Mouse (Mus musculus) forebrain, embryonic 13.5 days (tissue): ENCODE measurements at regions not wholly inside any gene's neighbourhood (a gene's known extent, or its start where the extent isn't known, plus 50 kb on each side); places are given as distances from the start of the nearest gene placed in this dataset.

Experiments
- ATAC-seq: fragments of 200-750 bp; cut with Nextera tagmentation; 2 replicates; pipeline ENCODE4 v1.8.0; 2017
- H3K27ac ChIP-seq: fragments of 300-500 bp; sonication (generic); 2 replicates; pipeline ENCODE4 v1.5.1; 2015; ENCODE audit warnings: inconsistent platforms, mild to moderate bottlenecking, moderate library complexity
- H3K27me3 ChIP-seq: fragments of 300-500 bp; sonication (generic); 2 replicates; pipeline ENCODE4 v1.6.1; 2015; ENCODE audit warnings: mild to moderate bottlenecking, inconsistent platforms
- H3K36me3 ChIP-seq: fragments of 300-500 bp; sonication (generic); 2 replicates; pipeline ENCODE4 v1.6.1; 2015; ENCODE audit warnings: mild to moderate bottlenecking, inconsistent platforms; ENCODE audit not compliant: poor library complexity, severe bottlenecking
- H3K4me1 ChIP-seq: fragments of 300-500 bp; sonication (generic); 2 replicates; pipeline ENCODE4 v1.6.1; 2015; ENCODE audit warnings: inconsistent platforms
- H3K4me2 ChIP-seq: fragments of 300-500 bp; sonication (generic); 2 replicates; pipeline ENCODE4 v1.6.1; 2015; ENCODE audit warnings: inconsistent platforms, mild to moderate bottlenecking, moderate library complexity
- H3K4me3 ChIP-seq: fragments of 300-500 bp; sonication (generic); 2 replicates; pipeline ENCODE4 v1.5.1; 2015; ENCODE audit warnings: mild to moderate bottlenecking, inconsistent platforms
- H3K9ac ChIP-seq: fragments of 300-500 bp; sonication (generic); 2 replicates; pipeline ENCODE4 v1.6.1; 2015; ENCODE audit warnings: mild to moderate bottlenecking, inconsistent platforms
- H3K9me3 ChIP-seq: fragments of 300-500 bp; sonication (generic); replicated peaks from 2 replicates; pipeline ENCODE4 v1.6.1; 2016; ENCODE audit warnings: inconsistent platforms
- WGBS: fragments of 180-500 bp; shearing (Covaris S2); methylation state at CpG from one replicate; pipeline ENCODE4 v1.1.7; 2015; 5-methylcytosine and 5-hydroxymethylcytosine counted together

DNA sequence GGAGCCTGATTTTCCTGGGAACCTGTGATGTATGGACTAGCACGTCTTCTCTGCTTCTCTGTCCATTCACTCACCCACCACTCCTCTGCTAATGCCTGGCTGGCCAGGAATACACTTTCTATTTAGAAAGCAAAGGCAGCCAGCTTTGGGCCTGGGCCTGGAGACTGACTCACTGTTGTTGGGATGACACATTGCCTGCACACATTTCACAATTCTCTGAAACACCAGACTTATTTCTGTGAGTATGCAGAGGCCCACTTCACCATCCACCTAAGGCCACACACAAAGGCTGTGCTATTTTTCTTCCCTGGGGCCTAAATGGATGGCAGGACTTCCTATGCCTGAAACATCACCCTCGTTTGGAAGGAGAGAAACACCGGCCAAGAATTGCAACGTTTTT is 199.7 kb upstream of the Klf4 start:
- no peaks in the 10 kb centered on the region for H3K27me3 ChIP-seq
- peak overlapping the region; percentile 15; the same call in 1 of the 2 replicates for H3K27ac ChIP-seq
- H3K4me1 ChIP-seq: peaks cover 11% of the 10 kb centered on the region; the same call in 1 of the 2 replicates
- H3K9me3 ChIP-seq: no peaks in the 10 kb centered on the region
- ATAC-seq: peak; percentile 45; the same call in 1 of the 2 replicates
- H3K4me2 ChIP-seq: no peak overlapping the region
- no peaks in the 10 kb centered on the region for H3K36me3 ChIP-seq
- H3K9ac ChIP-seq: no peak overlapping the region
- WGBS: 47% methylated on average over 4 of the region's 4 CpGs
- H3K4me3 ChIP-seq: no peak overlapping the region

DNA sequence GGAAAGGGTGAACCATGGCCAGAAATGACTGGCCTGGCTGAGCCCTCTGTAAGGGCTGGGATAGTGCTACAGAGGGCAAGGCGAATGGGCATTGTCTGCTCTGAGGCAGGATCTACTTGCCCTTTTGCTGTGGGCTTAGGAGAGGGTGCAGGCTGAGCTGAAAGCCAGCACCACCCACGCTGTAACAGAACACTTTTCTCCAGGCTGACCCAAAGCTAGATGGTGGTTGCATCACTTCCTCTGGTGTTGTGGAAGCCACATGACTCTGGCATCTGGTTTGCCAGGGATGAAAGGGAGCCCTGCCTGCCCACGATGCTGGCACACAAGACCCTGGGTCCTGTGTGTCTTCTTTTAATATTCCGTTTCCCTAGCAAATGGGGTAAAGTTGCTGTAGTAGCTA is 198.0 kb upstream of the Klf4 start:
- Histone ChIP-seq H3K36me3 (no peaks in the 10 kb centered on the region), H3K27me3 (no peaks in the 10 kb centered on the region), H3K9me3 (no peaks in the 10 kb centered on the region), H3K27ac (no peak overlapping the region), H3K4me1 (peaks cover 11% of the 10 kb centered on the region; the same call in 1 of the 2 replicates), H3K4me3 (no peak overlapping the region), H3K4me2 (no peak overlapping the region), H3K9ac (no peak overlapping the region)
- 0 out of 2 replicates have a peak, but pooled peaks have one; percentile 21 for ATAC-seq
- WGBS: 83% methylated on average over 4 of the region's 4 CpGs

DNA sequence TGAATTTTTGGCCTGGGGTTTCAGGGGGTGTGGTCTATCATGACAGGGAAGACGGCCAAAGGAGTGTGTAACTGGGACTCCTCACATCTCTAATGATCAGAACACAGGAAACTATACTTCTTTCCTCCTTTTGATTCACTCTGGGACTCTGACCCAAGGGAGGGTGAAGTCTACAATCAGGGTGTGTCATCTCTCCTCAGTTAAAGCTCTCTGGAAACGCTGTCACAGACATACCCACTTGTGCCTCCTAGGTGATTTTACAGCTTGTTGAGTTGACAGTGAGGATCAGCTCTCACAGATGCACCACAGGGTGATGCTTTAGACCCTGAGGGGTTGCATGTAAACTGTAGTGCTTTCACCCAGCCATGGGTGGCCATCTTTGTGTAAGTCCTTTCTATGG is 194.9 kb upstream of the Klf4 start:
- Histone ChIP-seq H3K4me2 (no peak overlapping the region), H3K27ac (no peak overlapping the region), H3K36me3 (no peaks in the 10 kb centered on the region), H3K27me3 (no peaks in the 10 kb centered on the region), H3K9me3 (no peaks in the 10 kb centered on the region), H3K4me3 (no peak overlapping the region), H3K4me1 (peaks cover 14% of the 10 kb centered on the region; the same call in 1 of the 2 replicates), H3K9ac (no peak overlapping the region)
- WGBS: 79% methylated on average over 2 of the region's 2 CpGs
- ATAC-seq: no peak

DNA sequence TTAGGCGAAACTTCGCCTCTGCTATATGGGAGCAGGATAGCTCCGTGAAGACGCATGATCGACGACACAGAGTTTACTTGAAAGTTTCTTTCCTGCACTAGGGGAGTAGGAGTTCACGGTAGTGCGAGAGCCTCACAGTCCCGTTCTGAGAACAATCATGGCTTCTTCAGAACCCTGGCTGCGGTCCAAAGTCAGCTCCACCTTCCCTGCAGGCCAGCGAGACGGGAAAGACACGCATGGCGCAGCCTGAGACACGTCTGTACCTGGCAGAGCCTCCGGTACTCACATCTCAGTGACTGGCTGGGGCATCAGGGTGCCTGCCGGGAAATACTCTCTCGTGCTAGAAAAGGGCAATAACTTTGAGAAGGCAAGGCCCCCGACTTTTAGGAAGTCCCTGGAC is 193.8 kb upstream of the Klf4 start:
- Histone ChIP-seq H3K9ac (no peak overlapping the region), H3K4me1 (peaks cover 15% of the 10 kb centered on the region; the same call in 1 of the 2 replicates), H3K4me2 (no peak overlapping the region), H3K9me3 (no peaks in the 10 kb centered on the region), H3K4me3 (no peak overlapping the region), H3K36me3 (no peaks in the 10 kb centered on the region), H3K27ac (no peak overlapping the region), H3K27me3 (no peaks in the 10 kb centered on the region)
- ATAC-seq: no peak
- WGBS: 85% methylated on average over 19 of the region's 19 CpGs

DNA sequence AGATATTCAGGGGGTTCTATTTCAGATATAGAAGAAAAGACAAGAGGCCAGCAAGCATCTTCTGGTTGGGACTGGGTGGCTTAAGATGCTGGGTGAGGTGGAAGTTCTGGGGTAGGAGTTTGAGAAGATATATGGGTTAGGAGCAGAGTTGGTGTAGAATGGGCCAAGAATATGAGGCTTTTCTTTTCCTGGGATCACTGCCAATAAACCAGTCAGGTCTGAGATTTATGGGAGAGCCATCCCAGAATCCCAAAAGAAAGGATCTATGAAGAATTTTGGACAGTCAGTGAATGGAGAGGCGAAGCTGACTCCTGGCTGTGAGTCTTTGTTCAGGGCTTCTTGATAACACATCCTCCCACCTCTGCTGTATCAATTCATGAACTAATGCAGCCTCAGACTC is 192.0 kb upstream of the Klf4 start:
- H3K36me3 ChIP-seq: no peaks in the 10 kb centered on the region
- no peak for ATAC-seq
- no peaks in the 10 kb centered on the region for H3K27me3 ChIP-seq
- no peak overlapping the region for H3K9ac ChIP-seq
- H3K9me3 ChIP-seq: no peaks in the 10 kb centered on the region
- H3K4me3 ChIP-seq: no peak overlapping the region
- no peak overlapping the region for H3K27ac ChIP-seq
- H3K4me2 ChIP-seq: no peak overlapping the region
- 75% methylated on average over 1 of the region's 1 CpGs for WGBS
- peaks cover 9% of the 10 kb centered on the region; the same call in 1 of the 2 replicates for H3K4me1 ChIP-seq

DNA sequence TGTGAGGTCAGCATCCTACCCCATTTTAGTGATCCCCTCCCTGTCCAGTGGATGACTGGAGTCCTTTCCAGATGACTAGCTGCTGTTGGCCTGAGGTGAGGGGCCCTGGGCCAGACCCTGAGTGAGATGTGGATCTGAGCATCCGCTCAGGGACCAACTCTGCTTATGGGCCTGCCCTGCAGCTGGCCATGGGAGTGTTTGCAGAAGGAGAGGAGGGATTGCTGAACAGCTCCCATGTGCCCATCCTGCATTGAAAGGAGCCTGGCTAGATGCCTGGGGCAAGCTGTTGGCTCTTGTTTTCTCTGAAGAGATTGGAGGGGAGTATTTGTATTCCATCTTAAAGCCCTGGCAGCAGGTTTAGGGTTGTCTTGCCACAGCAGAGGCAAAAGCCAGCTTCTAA is 190.9 kb upstream of the Klf4 start:
- no peaks in the 10 kb centered on the region for H3K27me3 ChIP-seq
- no peak overlapping the region for H3K4me2 ChIP-seq
- WGBS: 81% methylated on average over 1 of the region's 1 CpGs
- ATAC-seq: peak; percentile 63; the same call in 1 of the 2 replicates
- H3K27ac ChIP-seq: no peak overlapping the region
- no peak overlapping the region for H3K4me3 ChIP-seq
- H3K9me3 ChIP-seq: no peaks in the 10 kb centered on the region
- 0 out of 2 replicates have a peak, but pooled peaks cover 8% of the 10 kb centered on the region for H3K4me1 ChIP-seq
- H3K9ac ChIP-seq: no peak overlapping the region
- H3K36me3 ChIP-seq: no peaks in the 10 kb centered on the region

DNA sequence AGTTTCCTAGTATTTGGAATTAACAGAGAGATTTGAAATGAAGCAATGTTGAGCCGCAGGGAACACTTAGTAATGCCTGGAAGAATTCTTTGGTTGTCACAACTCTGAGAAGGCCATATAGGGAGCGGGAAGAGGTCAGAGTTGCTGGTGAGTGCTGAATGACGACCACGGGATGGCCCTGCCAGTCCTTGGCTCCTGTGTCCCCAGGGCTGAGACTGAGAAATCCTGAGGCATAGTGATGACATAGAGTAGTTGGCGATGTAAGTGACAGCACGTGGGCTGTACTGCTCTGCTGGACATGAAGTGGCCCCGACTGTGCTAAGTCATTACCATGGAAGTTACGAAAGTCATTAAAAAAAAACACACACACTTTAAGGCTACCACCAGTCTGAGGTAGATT is 190.1 kb upstream of the Klf4 start:
- no peak for ATAC-seq
- Histone ChIP-seq H3K4me3 (no peak overlapping the region), H3K9ac (no peak overlapping the region), H3K27ac (no peak overlapping the region), H3K4me1 (0 out of 2 replicates have a peak, but pooled peaks cover 8% of the 10 kb centered on the region), H3K36me3 (no peaks in the 10 kb centered on the region), H3K27me3 (no peaks in the 10 kb centered on the region), H3K4me2 (no peak overlapping the region), H3K9me3 (no peaks in the 10 kb centered on the region)
- 78% methylated on average over 8 of the region's 8 CpGs for WGBS

DNA sequence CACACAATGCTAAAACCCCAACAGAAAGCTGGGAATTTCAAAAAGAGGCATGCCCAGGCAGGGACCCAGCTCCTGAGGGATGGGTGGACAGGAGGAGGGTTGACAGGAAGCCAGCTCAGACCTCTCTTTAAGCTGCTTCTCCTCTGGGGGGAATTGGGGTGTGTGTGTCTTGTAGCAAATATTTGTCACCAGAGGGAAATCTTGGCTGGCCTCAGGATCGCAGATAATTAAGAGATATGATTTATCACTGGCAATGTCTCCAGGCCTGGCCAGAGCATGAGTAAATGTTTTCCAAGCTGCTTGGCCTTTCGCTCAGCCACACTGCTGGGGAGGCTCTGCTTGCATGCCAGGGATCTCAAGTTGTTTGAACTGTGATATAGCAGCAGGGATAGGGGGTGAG is 189.6 kb upstream of the Klf4 start:
- H3K4me1 ChIP-seq: 0 out of 2 replicates have a peak, but pooled peaks cover 8% of the 10 kb centered on the region
- WGBS: 81% methylated on average over 2 of the region's 2 CpGs
- no peaks in the 10 kb centered on the region for H3K27me3 ChIP-seq
- H3K9ac ChIP-seq: no peak overlapping the region
- H3K4me2 ChIP-seq: no peak overlapping the region
- H3K27ac ChIP-seq: no peak overlapping the region
- H3K9me3 ChIP-seq: no peaks in the 10 kb centered on the region
- H3K36me3 ChIP-seq: no peaks in the 10 kb centered on the region
- no peak for ATAC-seq
- H3K4me3 ChIP-seq: no peak overlapping the region

DNA sequence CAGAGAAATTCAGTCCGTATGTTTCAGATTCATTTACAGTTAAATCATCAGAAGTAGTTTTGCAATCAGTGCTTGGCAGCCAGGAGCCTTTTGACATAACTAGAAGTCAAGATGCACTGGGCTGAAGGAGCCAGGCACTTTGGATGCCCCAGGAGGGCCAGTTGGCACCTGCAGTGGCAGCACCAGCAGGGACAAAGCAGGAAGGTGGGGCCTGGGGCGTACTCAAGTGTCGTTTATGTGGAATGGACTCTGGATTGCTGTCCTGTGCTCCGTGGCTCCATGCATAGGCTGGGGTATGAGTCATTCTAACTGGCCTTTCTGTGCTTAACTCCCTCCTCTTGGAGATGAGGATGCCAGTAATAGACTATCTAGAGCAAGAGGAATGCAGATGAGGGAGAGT is 186.2 kb upstream of the Klf4 start:
- Histone ChIP-seq H3K9ac (no peak overlapping the region), H3K4me3 (no peak overlapping the region), H3K27me3 (no peaks in the 10 kb centered on the region), H3K4me1 (0 out of 2 replicates have a peak, but pooled peaks cover 8% of the 10 kb centered on the region), H3K4me2 (no peak overlapping the region), H3K9me3 (no peaks in the 10 kb centered on the region), H3K27ac (no peak overlapping the region), H3K36me3 (no peaks in the 10 kb centered on the region)
- no peak for ATAC-seq
- 80% methylated on average over 4 of the region's 4 CpGs for WGBS

DNA sequence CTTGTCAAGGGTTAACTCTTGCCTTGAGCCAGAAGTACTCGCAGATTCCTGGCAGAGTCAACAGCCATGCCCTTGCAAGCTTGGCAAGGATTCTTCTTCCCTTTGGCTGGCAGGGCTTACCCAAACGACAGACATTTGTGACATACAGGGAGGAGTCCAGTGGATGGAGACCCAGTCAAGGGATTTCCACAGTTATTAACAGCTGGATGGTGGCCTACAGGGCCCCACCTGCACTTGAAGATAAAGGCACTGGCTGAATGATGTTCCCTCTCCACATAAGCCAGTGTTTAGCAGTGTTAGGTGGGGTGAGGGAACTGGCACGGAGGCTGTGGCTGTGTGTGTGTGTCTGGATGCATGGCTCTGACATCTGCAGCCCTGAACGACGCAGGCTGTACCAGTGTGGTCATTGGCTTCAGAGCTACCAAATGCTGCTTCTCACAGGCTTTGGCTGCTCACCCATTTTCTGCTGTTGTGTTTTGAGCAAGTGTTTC is 183.9 kb upstream of the Klf4 start:
- ATAC-seq: no peak
- H3K4me3 ChIP-seq: no peak overlapping the region
- H3K27me3 ChIP-seq: no peaks in the 10 kb centered on the region
- WGBS: 75% methylated on average over 5 of the region's 5 CpGs
- no peaks in the 10 kb centered on the region for H3K9me3 ChIP-seq
- no peak overlapping the region for H3K9ac ChIP-seq
- H3K27ac ChIP-seq: no peak overlapping the region
- no peaks in the 10 kb centered on the region for H3K36me3 ChIP-seq
- H3K4me1 ChIP-seq: no peaks in the 10 kb centered on the region
- H3K4me2 ChIP-seq: no peak overlapping the region

DNA sequence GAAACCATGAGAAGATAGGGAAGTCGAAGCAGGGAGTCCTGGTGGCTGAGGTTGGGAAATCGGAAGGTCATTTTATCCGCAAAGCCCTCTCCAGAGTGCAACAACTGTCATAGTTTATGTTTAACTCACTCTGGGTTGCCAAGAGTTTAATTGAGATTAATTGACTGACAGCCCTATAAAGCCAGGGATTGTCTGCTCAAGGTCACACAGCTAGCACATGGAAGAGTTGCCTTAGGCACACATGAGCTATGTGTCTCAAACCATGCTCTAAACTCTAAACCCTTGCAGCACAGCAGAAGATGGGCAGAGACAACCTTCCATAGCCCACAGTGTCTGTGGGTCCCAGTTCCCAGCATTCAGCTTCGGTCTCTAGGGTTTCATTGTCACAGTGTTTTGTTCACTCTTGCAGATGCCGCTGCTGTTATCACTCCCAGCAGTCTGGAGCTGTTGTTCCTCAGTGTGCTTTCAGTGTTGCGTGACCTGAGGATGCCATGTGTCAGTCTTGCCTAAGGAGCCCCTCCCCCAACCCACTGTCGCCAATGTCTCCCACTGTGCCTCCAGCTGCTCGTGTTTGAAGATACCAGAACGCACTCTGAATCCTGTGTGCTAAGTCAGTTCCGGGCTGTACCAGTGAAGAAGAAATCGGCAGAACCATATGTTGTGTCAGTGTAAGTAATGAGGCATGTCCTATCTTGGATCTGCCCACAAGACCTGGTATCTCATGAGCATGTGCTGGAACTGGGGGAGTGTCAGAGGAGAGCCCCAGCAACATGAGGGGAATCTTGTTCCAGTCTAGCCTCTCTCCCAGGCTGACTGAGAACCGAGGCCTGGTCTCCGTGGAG is 179.5 kb upstream of the Klf4 start:
- H3K9ac ChIP-seq: no peak overlapping the region
- 70% methylated on average over 13 of the region's 13 CpGs for WGBS
- no peak overlapping the region for H3K4me2 ChIP-seq
- no peaks in the 10 kb centered on the region for H3K4me1 ChIP-seq
- no peaks in the 10 kb centered on the region for H3K36me3 ChIP-seq
- H3K27ac ChIP-seq: no peak overlapping the region
- no peak overlapping the region for H3K4me3 ChIP-seq
- no peaks in the 10 kb centered on the region for H3K9me3 ChIP-seq
- peak; percentile 33; the same call in 1 of the 2 replicates for ATAC-seq
- H3K27me3 ChIP-seq: no peaks in the 10 kb centered on the region

DNA sequence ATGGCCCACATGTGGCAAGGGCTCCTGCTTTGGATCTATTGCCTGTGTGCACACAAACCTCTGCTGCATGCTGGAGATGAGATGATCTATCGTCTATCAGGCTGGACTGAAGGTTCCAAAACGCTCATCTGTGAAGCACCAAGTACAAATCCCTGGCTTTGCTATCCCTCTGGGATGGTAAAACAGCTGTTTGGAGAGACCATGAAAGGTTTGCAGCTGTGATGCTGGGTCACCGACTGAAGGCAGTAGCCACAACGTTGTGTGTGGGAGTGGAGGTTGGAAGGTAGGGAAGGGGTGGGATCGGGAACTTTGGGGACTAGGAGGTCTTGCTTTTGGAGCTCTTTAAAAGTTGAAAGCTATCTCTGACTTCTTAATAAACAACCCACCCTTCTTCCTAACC is 178.2 kb upstream of the Klf4 start:
- WGBS: 95% methylated on average over 5 of the region's 5 CpGs
- no peak for ATAC-seq

More for the DNA sequence above, 178.2 kb upstream of the Klf4 start:
- Histone ChIP-seq H3K36me3 (no peaks in the 10 kb centered on the region), H3K4me1 (no peaks in the 10 kb centered on the region), H3K27me3 (no peaks in the 10 kb centered on the region), H3K9ac (no peak overlapping the region), H3K9me3 (no peaks in the 10 kb centered on the region), H3K4me2 (no peak overlapping the region), H3K27ac (no peak overlapping the region), H3K4me3 (no peak overlapping the region)
